Mouse (Mus musculus): ENCODE results near the gene March10.

March10 gene

GRCm38 (mm10) chr11:105466756-105467155 is 10.2 kb upstream of the March10 start:
- DNase-seq (ENCODE audit: low spot score in 2 of 2) = no peak

- no peak for DNase-seq (ENCODE audit: low spot score in 2 of 2)
These were observed 9.0 kb upstream of the March10 start for GRCm38 (mm10) chr11:105465488-105465887.

- DNase-seq (ENCODE audit: low spot score in 2 of 2) = no peak
These were observed 8.0 kb upstream of the March10 start for GRCm38 (mm10) chr11:105464430-105464967.

- no peak for DNase-seq (ENCODE audit: low spot score in 2 of 2)
These were observed 3.4 kb upstream of the March10 start for GRCm38 (mm10) chr11:105459900-105460299.

GRCm38 (mm10) chr11:105457041-105457440 is 506 bp upstream of the March10 start:
- DNase-seq (ENCODE audit: low spot score in 2 of 2) = no peak

GRCm38 (mm10) chr11:105455118-105455517 is 1.4 kb downstream of the March10 start:
- DNase-seq (ENCODE audit: low spot score in 2 of 2) = no peak

GRCm38 (mm10) chr11:105453084-105453483 is 3.5 kb downstream of the March10 start:
- no peak for DNase-seq (ENCODE audit: low spot score in 2 of 2)

- no peak for DNase-seq (ENCODE audit: low spot score in 2 of 2)
These were observed 4.0 kb downstream of the March10 start for GRCm38 (mm10) chr11:105452504-105452903.

GRCm38 (mm10) chr11:105451553-105452135 is 4.9 kb downstream of the March10 start:
- DNase-seq (ENCODE audit: low spot score in 2 of 2) = no peak

GRCm38 (mm10) chr11:105449581-105450315 is 6.8 kb downstream of the March10 start:
- DNase-seq (ENCODE audit: low spot score in 2 of 2) = no peak

- no peak for DNase-seq (ENCODE audit: low spot score in 2 of 2)
These were observed 8.9 kb downstream of the March10 start for GRCm38 (mm10) chr11:105447661-105448060.

GRCm38 (mm10) chr11:105446221-105446620 is 10.3 kb downstream of the March10 start:
- DNase-seq (ENCODE audit: low spot score in 2 of 2) = no peak

- no peak for DNase-seq (ENCODE audit: low spot score in 2 of 2)
These were observed 10.8 kb downstream of the March10 start for GRCm38 (mm10) chr11:105445741-105446140.

GRCm38 (mm10) chr11:105444929-105445328 is 11.6 kb downstream of the March10 start:
- DNase-seq (ENCODE audit: low spot score in 2 of 2) = no peak

GRCm38 (mm10) chr11:105443505-105443904 is 13.0 kb downstream of the March10 start:
- DNase-seq (ENCODE audit: low spot score in 2 of 2) = no peak

GRCm38 (mm10) chr11:105439796-105440195 is 16.7 kb downstream of the March10 start:
- DNase-seq (ENCODE audit: low spot score in 2 of 2) = no peak

- no peak for DNase-seq (ENCODE audit: low spot score in 2 of 2)
These were observed 17.6 kb downstream of the March10 start for GRCm38 (mm10) chr11:105438907-105439306.

- DNase-seq (ENCODE audit: low spot score in 2 of 2) = no peak
These were observed 30.1 kb downstream of the March10 start for GRCm38 (mm10) chr11:105426441-105426840.

- DNase-seq (ENCODE audit: low spot score in 2 of 2) = no peak
These were observed 31.9 kb downstream of the March10 start for GRCm38 (mm10) chr11:105424643-105425042.

- DNase-seq (ENCODE audit: low spot score in 2 of 2) = no peak
These were observed 35.7 kb downstream of the March10 start for GRCm38 (mm10) chr11:105420671-105421450.

- no peak for DNase-seq (ENCODE audit: low spot score in 2 of 2)
These were observed 36.6 kb downstream of the March10 start for GRCm38 (mm10) chr11:105419946-105420345.

- no peak for DNase-seq (ENCODE audit: low spot score in 2 of 2)
These were observed 42.5 kb downstream of the March10 start for GRCm38 (mm10) chr11:105414009-105414408.

Measured in spleen, postnatal 14 days (tissue).